Mouse (Mus musculus) left cerebral cortex, postnatal 14 days (tissue): ENCODE data around the gene Luc7l. TPM values are rescaled to one million over a fixed set of nuclear protein-coding genes. Genes with fewer than 3 reads are reported as not detected.
A peak's percentile ranks its signal among the peaks of the same experiment; 100 is the strongest.
"Not testable (repeated sequence)": the region's sequence is repeated elsewhere in the genome, so short reads cannot be mapped to it uniquely, and the experiment has no call there.

ENCODE experiments used
- DNase-seq, 2 experiments: peaks; one replicate each; pipeline ENCODE4 v3.0.0; 2021 to 2022; ENCODE audit warnings: low spot score in 2 of 2, mixed read lengths in 1 of 2
- intact Hi-C: fragments of 180-260 bp; cut with DNase I; formaldehyde crosslinking; loops from one replicate; pipeline ENCODE4 v1.15.1; 2025
- total RNA-seq, 2 experiments: library from RNA; stranded (reverse); gene quantifications; 2 replicates each; pipeline ENCODE4 v1.2.3; 2021

Gene Luc7l
- total RNA-seq, 2 experiments from 2014 or later, result 80.2 to 81.5 TPM

- intact Hi-C loops, result loop anchor here (5.0 kb wide), 1 partner anchor 107 kb away; the partner anchor contains the start of gene Axin1
- peak; percentile 91 to 96 for DNase-seq
These were observed 8.4 kb upstream of the Luc7l start, which contains the start of gene Fam234a for GRCm38 (mm10) chr17:26244101-26244841. Fam234a (minus strand) TSS chr17:26244242.

- no peak for DNase-seq
- intact Hi-C loops, result no loop called here
These were observed 684 bp upstream of the Luc7l start for GRCm38 (mm10) chr17:26251886-26252538.

GRCm38 (mm10) chr17:26253399-26253798, 703 bp downstream of the Luc7l start:
- intact Hi-C loops, result no loop called here
- no peak for DNase-seq

- no peak for DNase-seq
- intact Hi-C loops, result no loop called here
These were observed 2.6 kb downstream of the Luc7l start for GRCm38 (mm10) chr17:26255313-26255712.

GRCm38 (mm10) chr17:26261826-26262225, 9.1 kb downstream of the Luc7l start:
- intact Hi-C loops, result no loop called here
- no peak for DNase-seq

GRCm38 (mm10) chr17:26262384-26262783, 9.7 kb downstream of the Luc7l start:
- DNase-seq, result no peak
- intact Hi-C loops, result no loop called here

- no peak for DNase-seq
These were observed 16.2 kb downstream of the Luc7l start for GRCm38 (mm10) chr17:26268851-26269250.

GRCm38 (mm10) chr17:26269577-26269976, 16.9 kb downstream of the Luc7l start:
- intact Hi-C loops, DNase-seq: not testable (repeated sequence)

More at GRCm38 (mm10) chr17:26268851-26269250, 16.2 kb downstream of the Luc7l start:
- intact Hi-C loops, result no loop called here

- no peak for DNase-seq
- intact Hi-C loops, result no loop called here
These were observed 19.9 kb downstream of the Luc7l start for GRCm38 (mm10) chr17:26272586-26272985.

GRCm38 (mm10) chr17:26275933-26276332, 23.2 kb downstream of the Luc7l start:
- no peak for DNase-seq
- intact Hi-C loops, result no loop called here

- peak; percentile 56 to 69 for DNase-seq
- intact Hi-C loops, result no loop called here
These were observed 24.0 kb downstream of the Luc7l start for GRCm38 (mm10) chr17:26276711-26277110.

- no peak for DNase-seq
- intact Hi-C loops, result no loop called here
These were observed 33.7 kb downstream of the Luc7l start for GRCm38 (mm10) chr17:26286199-26286955.

- intact Hi-C loops, result no loop called here
- DNase-seq, result no peak
These were observed 36.8 kb downstream of the Luc7l start for GRCm38 (mm10) chr17:26289475-26289874.

GRCm38 (mm10) chr17:26298318-26298717, 45.6 kb downstream of the Luc7l start:
- intact Hi-C loops, DNase-seq: not testable (repeated sequence)

- peak; percentile 84 to 86 for DNase-seq
- intact Hi-C loops, result loop anchor here (1.0 to 5.0 kb wide), 2 partner anchors 58 to 138 kb away; no protein-coding TSS in a partner anchor
These were observed 61.6 kb downstream of the Luc7l start for GRCm38 (mm10) chr17:26314291-26314690.

GRCm38 (mm10) chr17:26315474-26315873, 62.8 kb downstream of the Luc7l start:
- DNase-seq, result no peak
- intact Hi-C loops, result no loop called here

- intact Hi-C loops, result no loop called here
- DNase-seq, result no peak
These were observed 65.7 kb downstream of the Luc7l start for GRCm38 (mm10) chr17:26318441-26318840.
